Mouse (Mus musculus) kidney, adult 2 months (tissue): ENCODE measurements around the gene Cdsn.

Experiments
- CTCF ChIP-seq: fragments of 200-500 bp; conservative IDR thresholded peaks from 2 replicates; pipeline ENCODE4 v1.5.1; 2011; ENCODE audit warnings: low read depth, mild to moderate bottlenecking, control low read depth, low read length, moderate library complexity, mixed read lengths; ENCODE audit not compliant: insufficient read depth, insufficient read length
- POLR2A ChIP-seq: fragments of 200-500 bp; IDR thresholded peaks from one replicate; pipeline ENCODE4 v1.6.1; 2011; ENCODE audit warnings: low read depth, low read length, control low read depth

DNA sequence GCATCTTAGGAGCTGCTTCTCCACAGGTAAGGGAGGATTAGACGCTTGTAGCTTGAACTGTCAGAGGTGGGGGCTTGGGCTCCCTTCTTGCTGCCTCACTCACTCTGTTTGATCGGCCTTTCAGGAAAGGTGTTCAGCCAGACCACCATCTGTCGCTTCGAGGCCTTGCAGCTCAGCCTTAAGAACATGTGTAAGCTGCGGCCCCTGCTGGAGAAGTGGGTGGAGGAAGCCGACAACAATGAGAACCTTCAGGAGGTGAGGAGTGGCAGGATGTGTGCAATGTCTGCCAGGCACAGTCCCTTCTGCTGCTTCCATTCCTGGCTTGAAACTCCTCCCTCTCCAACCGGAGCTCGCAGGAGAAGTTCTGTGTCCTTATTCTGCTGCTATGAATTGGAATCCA lies 42.6 kb upstream of the Cdsn start:
- peak; percentile 39; the same call in 1 of the 2 replicates for TF ChIP-seq CTCF
- TF ChIP-seq POLR2A = no peak
